15 mouse cellular contexts compared by ENCODE assay signal in the genomic region with DNA sequence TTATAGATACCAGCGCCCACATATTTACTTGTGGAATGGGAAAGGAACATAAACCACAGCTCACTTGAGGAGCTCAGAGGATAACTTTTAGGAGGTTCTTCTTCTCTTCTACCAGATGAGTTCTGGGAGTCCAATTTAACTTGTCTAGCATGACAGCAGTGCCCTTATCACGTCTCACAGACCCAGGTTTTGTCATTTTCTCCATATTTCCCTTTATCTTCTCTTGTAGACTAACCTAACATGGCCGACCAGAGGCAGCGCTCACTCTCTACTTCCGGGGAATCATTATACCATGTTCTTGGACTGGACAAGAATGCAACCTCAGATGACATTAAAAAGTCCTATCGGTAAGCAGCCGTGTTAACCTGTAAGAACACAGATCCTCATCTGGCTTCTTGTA.
"Had no signal": no experiment of that assay in that cellular context is flagged by ENCODE, and none has a peak within 500 bp of the region (broad histone marks: within the 10 kb centered on the region; RNA-seq: fewer than 3 reads in every experiment).

No protein-coding gene starts in this region.

- H3K9ac ChIP-seq: limb, embryonic 12.5 days; lung, embryonic 15.5 days; midbrain, embryonic 13.5 days; neural tube, embryonic 15.5 days; stomach, embryonic 15.5 days had no signal

- H3K9me3 ChIP-seq: limb, embryonic 12.5 days; lung, embryonic 15.5 days; midbrain, embryonic 13.5 days; neural tube, embryonic 15.5 days; stomach, embryonic 15.5 days had no signal

- H3K4me1 ChIP-seq: limb, embryonic 12.5 days; lung, embryonic 15.5 days; midbrain, embryonic 13.5 days; neural tube, embryonic 15.5 days; stomach, embryonic 15.5 days had no signal

- DNase-seq: kidney, adult 11 months; kidney, adult 9 months; kidney, postnatal 10 days; kidney, postnatal 4 days; lung, postnatal 14 days; right cerebral cortex, adult 18-20 months; thymus, postnatal 36 days had no signal

- H3K27me3 ChIP-seq: limb, embryonic 12.5 days; lung, embryonic 15.5 days; midbrain, embryonic 13.5 days; neural tube, embryonic 15.5 days; stomach, embryonic 15.5 days had no signal

- H3K27ac ChIP-seq: layer of hippocampus, adult 2 months; limb, embryonic 12.5 days; lung, embryonic 15.5 days; macrophage; midbrain, embryonic 13.5 days; neural tube, embryonic 15.5 days; stomach, embryonic 15.5 days had no signal

- H3K4me2 ChIP-seq: limb, embryonic 12.5 days; lung, embryonic 15.5 days; midbrain, embryonic 13.5 days; neural tube, embryonic 15.5 days; stomach, embryonic 15.5 days had no signal

- ATAC-seq: midbrain, embryonic 13.5 days had no signal

- H3K4me3 ChIP-seq: layer of hippocampus, adult 2 months; limb, embryonic 12.5 days; lung, embryonic 15.5 days; midbrain, embryonic 13.5 days; myocyte; neural tube, embryonic 15.5 days; stomach, embryonic 15.5 days had no signal
